Comparison of ENCODE assay signal across 16 mouse cellular contexts in the genomic region with DNA sequence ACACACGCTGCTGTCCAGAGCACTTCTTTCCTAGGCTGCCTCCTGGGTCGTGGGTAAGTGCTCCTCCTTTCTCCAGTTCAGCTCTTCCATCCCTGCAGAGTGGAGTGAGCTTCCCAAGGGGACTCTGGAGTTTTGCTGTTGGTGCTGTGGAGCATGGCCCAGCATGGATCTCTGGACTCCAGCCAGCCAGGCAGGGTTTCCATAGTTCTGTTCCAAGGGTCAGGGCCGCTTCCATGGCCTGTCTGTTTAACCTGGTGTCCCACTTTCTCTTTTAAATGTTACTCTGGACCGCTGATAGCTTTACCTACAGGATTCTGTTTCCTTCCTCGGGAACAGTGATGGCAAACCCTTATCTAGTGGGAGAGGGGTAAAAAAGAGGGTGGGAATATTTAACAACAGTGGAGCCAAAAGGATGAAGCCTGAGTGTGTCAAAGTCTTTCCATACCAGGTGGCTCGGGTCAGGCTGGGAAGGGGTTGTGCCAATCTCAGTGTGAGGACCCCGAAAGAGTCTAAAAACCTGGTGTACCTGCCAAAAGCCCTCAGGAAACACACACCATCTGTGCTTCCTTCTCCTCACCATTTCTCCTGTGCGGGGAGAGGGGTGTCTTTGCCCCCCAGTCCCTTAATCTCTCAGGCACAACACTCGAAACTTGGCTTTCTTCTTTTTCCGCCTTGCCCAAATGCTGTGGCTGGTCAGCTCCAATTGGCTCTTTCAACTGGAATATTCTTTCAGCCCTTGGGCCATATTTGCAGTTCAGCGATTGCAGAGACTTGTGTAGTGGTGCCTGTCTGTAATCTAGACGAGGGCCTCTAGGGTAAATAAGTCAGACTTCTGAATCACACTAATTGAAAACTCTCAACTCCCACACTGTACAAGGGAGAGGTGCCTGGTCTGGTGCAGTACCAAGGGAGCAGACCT.
DNase-seq lines count a peak whose midpoint lies in the region; ATAC-seq and TF ChIP-seq lines count a peak whose summit lies in the region.
"Had no signal": no experiment of that assay in that cellular context is flagged by ENCODE, and none has a peak within 500 bp of the region (broad histone marks: within the 10 kb centered on the region; RNA-seq: fewer than 3 reads in every experiment).

No protein-coding gene starts in this region.

- H3K36me3 ChIP-seq in hindbrain, postnatal 0 days (ENCODE audit: insufficient read depth, low read length), result no peaks in the 10 kb centered on the region
- no peaks in the 10 kb centered on the region for H3K36me3 ChIP-seq in hindbrain, embryonic 10.5 days
- no peaks in the 10 kb centered on the region for H3K36me3 ChIP-seq in hindbrain, embryonic 16.5 days (ENCODE audit: control insufficient read depth, insufficient read depth, low read length)
- H3K36me3 ChIP-seq: embryonic facial prominence, embryonic 12.5 days; heart, embryonic 10.5 days had no signal

- no peak overlapping the region for H3K27ac ChIP-seq in hindbrain, postnatal 0 days
- no peak overlapping the region for H3K27ac ChIP-seq in hindbrain, embryonic 10.5 days
- H3K27ac ChIP-seq in hindbrain, embryonic 16.5 days (ENCODE audit: low read depth, low read length), result no peak overlapping the region
- H3K27ac ChIP-seq: embryonic facial prominence, embryonic 12.5 days; heart, embryonic 10.5 days; layer of hippocampus, adult 2 months had no signal

- H3K9ac ChIP-seq in hindbrain, postnatal 0 days (replicated peaks; ENCODE audit: low read length), result no peak overlapping the region
- no peak overlapping the region for H3K9ac ChIP-seq in hindbrain, embryonic 16.5 days (ENCODE audit: low read depth, low read length)
- H3K9ac ChIP-seq: embryonic facial prominence, embryonic 12.5 days had no signal

- H3K4me3 ChIP-seq in hindbrain, postnatal 0 days (ENCODE audit: low read length), result no peak overlapping the region
- H3K4me3 ChIP-seq in hindbrain, embryonic 10.5 days, result no peak overlapping the region
- H3K4me3 ChIP-seq in hindbrain, embryonic 16.5 days (ENCODE audit: low read length), result no peak overlapping the region
- H3K4me3 ChIP-seq: embryonic facial prominence, embryonic 12.5 days; heart, embryonic 10.5 days; layer of hippocampus, adult 2 months; megakaryocyte, embryonic 14.5 days had no signal

- H3K4me2 ChIP-seq in hindbrain, postnatal 0 days (ENCODE audit: low read depth, low read length), result no peak overlapping the region
- no peak overlapping the region for H3K4me2 ChIP-seq in hindbrain, embryonic 16.5 days (ENCODE audit: low read length)
- H3K4me2 ChIP-seq: embryonic facial prominence, embryonic 12.5 days had no signal

- no peaks in the 10 kb centered on the region for H3K27me3 ChIP-seq in hindbrain, postnatal 0 days (ENCODE audit: insufficient read depth, low read length)
- no peaks in the 10 kb centered on the region for H3K27me3 ChIP-seq in hindbrain, embryonic 10.5 days (ENCODE audit: insufficient read depth, poor library complexity, severe bottlenecking)
- no peaks in the 10 kb centered on the region for H3K27me3 ChIP-seq in hindbrain, embryonic 16.5 days (replicated peaks; ENCODE audit: control insufficient read depth, insufficient read depth, low read length)
- H3K27me3 ChIP-seq: CH12.LX; embryonic facial prominence, embryonic 12.5 days; megakaryocyte, embryonic 14.5 days had no signal

- DNase-seq in adrenal gland, postnatal 10 days, result peak; percentile 11
- DNase-seq in adrenal gland, adult (ENCODE audit: inconsistent age in 2 of 2, low spot score in 1 of 2), result no peak
- DNase-seq in hindbrain, postnatal 0 days (ENCODE audit: low spot score), result peak; percentile 39
- no peak for DNase-seq in hindbrain, embryonic 10.5 days (ENCODE audit: low spot score)
- DNase-seq in retina, postnatal 1 day, result peak; percentile 51
- no peak for DNase-seq in retina, embryonic 14.5 days (ENCODE audit: low spot score)
- no peak for DNase-seq in spleen, postnatal 4 days (ENCODE audit: low spot score in 2 of 2)
- DNase-seq: heart, postnatal 14 days; thymus, postnatal 4 days had no signal

- 60% methylated on average over 12 of the region's 12 CpGs for WGBS in hindbrain, postnatal 0 days
- 88% methylated on average over 12 of the region's 12 CpGs for WGBS in hindbrain, embryonic 10.5 days
- 69% methylated on average over 12 of the region's 12 CpGs for WGBS in hindbrain, embryonic 16.5 days

- no peak for TF ChIP-seq CTCF in hindbrain, postnatal 0 days (IDR thresholded peaks at IDR 0.05; ENCODE audit: low read depth)

- no peaks in the 10 kb centered on the region for H3K9me3 ChIP-seq in hindbrain, postnatal 0 days (ENCODE audit: low read length)
- 0 out of 2 replicates have a peak, but pooled peaks cover 3% of the 10 kb centered on the region for H3K9me3 ChIP-seq in hindbrain, embryonic 10.5 days
- H3K9me3 ChIP-seq in hindbrain, embryonic 16.5 days (ENCODE audit: control insufficient read depth, low read length), result no peaks in the 10 kb centered on the region
- H3K9me3 ChIP-seq: embryonic facial prominence, embryonic 12.5 days; heart, embryonic 10.5 days had no signal

- no peak for ATAC-seq in hindbrain, postnatal 0 days
- no peak for ATAC-seq in hindbrain, embryonic 16.5 days
- ATAC-seq: lung, postnatal 0 days had no signal

- H3K4me1 ChIP-seq in hindbrain, postnatal 0 days (ENCODE audit: insufficient read depth, low read length), result no peaks in the 10 kb centered on the region
- H3K4me1 ChIP-seq in hindbrain, embryonic 10.5 days (replicated peaks), result no peaks in the 10 kb centered on the region
- H3K4me1 ChIP-seq in hindbrain, embryonic 16.5 days (ENCODE audit: control insufficient read depth, insufficient read depth, low read depth, low read length), result no peaks in the 10 kb centered on the region
- H3K4me1 ChIP-seq: heart, embryonic 10.5 days; megakaryocyte, embryonic 14.5 days had no signal

Comparison
In these comparisons a context has a peak if more than half of its experiments do, and no peak if none do; other contexts are left out.
1. DNase-seq: peak in adrenal gland, postnatal 10 days (single experiment), hindbrain, postnatal 0 days (single experiment) and retina, postnatal 1 day (single experiment); none in adrenal gland, adult (0 of 2), hindbrain, embryonic 10.5 days (single experiment), retina, embryonic 14.5 days (single experiment) and spleen, postnatal 4 days (0 of 2).